Mouse (Mus musculus): ENCODE data around the gene Slc37a1. TPM values are rescaled to one million over a fixed set of nuclear protein-coding genes. Genes with fewer than 3 reads are reported as not detected.

The Slc37a1 gene
- polyA plus RNA-seq, 1 experiment from 2014 or later: 5.9 TPM

- no peak for DNase-seq
- Histone ChIP-seq H3K36me3 (ENCODE audit: insufficient read depth) (no peaks in the 10 kb centered on the region), H3K4me3 (ENCODE audit: low read depth, low read length) (no peak overlapping the region), H3K9me3 (ENCODE audit: low read depth, low read length) (no peaks in the 10 kb centered on the region), H3K27me3 (ENCODE audit: insufficient read depth, low read length) (peaks cover 11% of the 10 kb centered on the region; the same call in 1 of the 2 replicates), H3K4me1 (ENCODE audit: insufficient read depth) (peaks cover 3% of the 10 kb centered on the region; the same call in 1 of the 2 replicates), H3K27ac (ENCODE audit: low read depth) (no peak overlapping the region), H3K9ac (no peak overlapping the region), H3K4me2 (no peak overlapping the region)
- ATAC-seq (ENCODE audit: insufficient read depth): no peak
- no peak for TF ChIP-seq CTCF (IDR thresholded peaks at IDR 0.05; ENCODE audit: low read depth)
- 70% methylated on average over 6 of the region's 6 CpGs for WGBS
These were observed 12.0 kb downstream of the Slc37a1 start for GRCm38 (mm10) chr17:31298419-31299209.

GRCm38 (mm10) chr17:31299981-31300380 lies 13.4 kb downstream of the Slc37a1 start:
- no peak for TF ChIP-seq CTCF (IDR thresholded peaks at IDR 0.05; ENCODE audit: low read depth)
- H3K9me3 ChIP-seq (ENCODE audit: low read depth, low read length): no peaks in the 10 kb centered on the region
- H3K4me3 ChIP-seq (ENCODE audit: low read depth, low read length): no peak overlapping the region
- no peak overlapping the region for H3K27ac ChIP-seq (ENCODE audit: low read depth)
- DNase-seq (no peak), ATAC-seq (ENCODE audit: insufficient read depth) (no peak)
- H3K36me3 ChIP-seq (ENCODE audit: insufficient read depth): no peaks in the 10 kb centered on the region
- H3K27me3 ChIP-seq (ENCODE audit: insufficient read depth, low read length): peaks cover 11% of the 10 kb centered on the region; the same call in 1 of the 2 replicates
- no peak overlapping the region for H3K9ac ChIP-seq
- no peak overlapping the region for H3K4me2 ChIP-seq
- WGBS: 81% methylated on average over 4 of the region's 4 CpGs
- H3K4me1 ChIP-seq (ENCODE audit: insufficient read depth): peaks cover 8% of the 10 kb centered on the region; the same call in 1 of the 2 replicates

GRCm38 (mm10) chr17:31300736-31301135 lies 14.1 kb downstream of the Slc37a1 start:
- Histone ChIP-seq H3K4me3 (ENCODE audit: low read depth, low read length) (no peak overlapping the region), H3K27ac (ENCODE audit: low read depth) (no peak overlapping the region), H3K4me1 (ENCODE audit: insufficient read depth) (peaks cover 8% of the 10 kb centered on the region; the same call in 1 of the 2 replicates), H3K9ac (no peak overlapping the region), H3K4me2 (no peak overlapping the region), H3K36me3 (ENCODE audit: insufficient read depth) (no peaks in the 10 kb centered on the region), H3K9me3 (ENCODE audit: low read depth, low read length) (no peaks in the 10 kb centered on the region), H3K27me3 (ENCODE audit: insufficient read depth, low read length) (peaks cover 5% of the 10 kb centered on the region; the same call in 1 of the 2 replicates)
- ATAC-seq (ENCODE audit: insufficient read depth): no peak
- TF ChIP-seq CTCF (IDR thresholded peaks at IDR 0.05; ENCODE audit: low read depth): no peak
- 58% methylated on average over 3 of the region's 3 CpGs for WGBS
- no peak for DNase-seq

GRCm38 (mm10) chr17:31303401-31303800 lies 16.8 kb downstream of the Slc37a1 start:
- Histone ChIP-seq H3K27ac (ENCODE audit: low read depth) (no peak overlapping the region), H3K4me3 (ENCODE audit: low read depth, low read length) (no peak overlapping the region), H3K9ac (no peak overlapping the region), H3K27me3 (ENCODE audit: insufficient read depth, low read length) (no peaks in the 10 kb centered on the region), H3K4me2 (no peak overlapping the region), H3K9me3 (ENCODE audit: low read depth, low read length) (no peaks in the 10 kb centered on the region), H3K36me3 (ENCODE audit: insufficient read depth) (no peaks in the 10 kb centered on the region), H3K4me1 (ENCODE audit: insufficient read depth) (0 out of 2 replicates have a peak, but pooled peaks cover 5% of the 10 kb centered on the region)
- ATAC-seq (ENCODE audit: insufficient read depth) (no peak), DNase-seq (no peak)
- 86% methylated on average over 4 of the region's 4 CpGs for WGBS
- TF ChIP-seq CTCF (IDR thresholded peaks at IDR 0.05; ENCODE audit: low read depth): no peak

- peak overlapping the region; percentile 38 for H3K4me2 ChIP-seq
- DNase-seq: peak; percentile 59
- H3K4me3 ChIP-seq (ENCODE audit: low read depth, low read length): no peak overlapping the region
- H3K36me3 ChIP-seq (ENCODE audit: insufficient read depth): no peaks in the 10 kb centered on the region
- no peak for TF ChIP-seq CTCF (IDR thresholded peaks at IDR 0.05; ENCODE audit: low read depth)
- no peaks in the 10 kb centered on the region for H3K9me3 ChIP-seq (ENCODE audit: low read depth, low read length)
- 0 out of 2 replicates have a peak, but pooled peaks cover 5% of the 10 kb centered on the region for H3K4me1 ChIP-seq (ENCODE audit: insufficient read depth)
- H3K27me3 ChIP-seq (ENCODE audit: insufficient read depth, low read length): no peaks in the 10 kb centered on the region
- peak overlapping the region; percentile 92 for H3K27ac ChIP-seq (ENCODE audit: low read depth)
- peak; percentile 83 for ATAC-seq (ENCODE audit: insufficient read depth)
- 28% methylated on average over 12 of the region's 12 CpGs for WGBS
- H3K9ac ChIP-seq: no peak overlapping the region; the same call in 1 of the 2 replicates
These were observed 18.5 kb downstream of the Slc37a1 start for GRCm38 (mm10) chr17:31304895-31305775.

DNA sequence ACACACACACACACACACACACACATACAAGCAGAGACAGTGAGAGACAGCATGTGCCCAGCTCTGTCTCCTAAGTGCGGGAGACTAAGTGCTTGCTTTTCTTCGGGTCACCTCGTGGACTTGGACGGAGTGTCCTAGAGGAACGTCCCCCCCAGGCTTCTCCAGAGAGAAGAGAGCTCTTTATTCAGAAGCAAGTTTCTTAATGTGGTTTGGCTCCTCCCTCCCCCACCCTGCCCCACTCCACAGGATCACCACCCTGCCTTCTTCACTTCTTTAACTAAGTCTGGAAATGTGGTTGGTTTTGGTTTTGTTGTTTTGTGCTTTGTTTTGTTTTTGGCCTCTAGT lies 19.2 kb downstream of the Slc37a1 start:
- Histone ChIP-seq H3K4me3 (ENCODE audit: low read depth, low read length) (no peak overlapping the region), H3K27ac (ENCODE audit: low read depth) (peak overlapping the region; percentile 92), H3K4me1 (ENCODE audit: insufficient read depth) (0 out of 2 replicates have a peak, but pooled peaks cover 5% of the 10 kb centered on the region), H3K9me3 (ENCODE audit: low read depth, low read length) (no peaks in the 10 kb centered on the region), H3K27me3 (ENCODE audit: insufficient read depth, low read length) (no peaks in the 10 kb centered on the region), H3K36me3 (ENCODE audit: insufficient read depth) (no peaks in the 10 kb centered on the region), H3K9ac (no peak overlapping the region), H3K4me2 (peak overlapping the region; percentile 38; the same call in 1 of the 2 replicates)
- no peak for DNase-seq
- TF ChIP-seq CTCF (IDR thresholded peaks at IDR 0.05; ENCODE audit: low read depth): no peak
- ATAC-seq (ENCODE audit: insufficient read depth): no peak
- 40% methylated on average over 5 of the region's 5 CpGs for WGBS

- H3K36me3 ChIP-seq (ENCODE audit: insufficient read depth): no peaks in the 10 kb centered on the region
- ATAC-seq (ENCODE audit: insufficient read depth): no peak
- no peak for TF ChIP-seq CTCF (IDR thresholded peaks at IDR 0.05; ENCODE audit: low read depth)
These were observed 21.2 kb downstream of the Slc37a1 start for GRCm38 (mm10) chr17:31307756-31308155.

More at GRCm38 (mm10) chr17:31307756-31308155, 21.2 kb downstream of the Slc37a1 start:
- Histone ChIP-seq H3K9ac (no peak overlapping the region), H3K4me2 (no peak overlapping the region), H3K9me3 (ENCODE audit: low read depth, low read length) (no peaks in the 10 kb centered on the region), H3K27me3 (ENCODE audit: insufficient read depth, low read length) (no peaks in the 10 kb centered on the region), H3K4me3 (ENCODE audit: low read depth, low read length) (no peak overlapping the region), H3K4me1 (ENCODE audit: insufficient read depth) (0 out of 2 replicates have a peak, but pooled peaks cover 5% of the 10 kb centered on the region), H3K27ac (ENCODE audit: low read depth) (no peak overlapping the region)
- no peak for DNase-seq
- 78% methylated on average over 3 of the region's 3 CpGs for WGBS

Data from lung, embryonic 14.5 days (tissue).